Mouse (Mus musculus): ENCODE measurements at regions not wholly inside any gene's neighbourhood (a gene's known extent, or its start where the extent isn't known, plus 50 kb on each side); places are given as distances from the start of the nearest gene placed in this dataset.

- no peaks in the 10 kb centered on the region for H3K36me3 ChIP-seq (replicated peaks in 1 of 2; ENCODE audit: control insufficient read depth in 1 of 2, insufficient read depth in 1 of 2, low read length in 1 of 2)
- no peaks in the 10 kb centered on the region for H3K27me3 ChIP-seq (replicated peaks)
- TF ChIP-seq E2F4 (IDR thresholded peaks at IDR 0.05; ENCODE audit: insufficient replicate concordance, low read depth, low read length) = no peak
- H3K27ac ChIP-seq (ENCODE audit: insufficient read depth, low read depth) = no peak overlapping the region
- no peak overlapping the region for H3K9ac ChIP-seq (ENCODE audit: insufficient read depth, low read depth)
- no peak overlapping the region for H3K4me3 ChIP-seq (replicated peaks in 1 of 3; ENCODE audit: low read depth in 2 of 3, low read length in 2 of 3, poor library complexity in 1 of 3)
- dilution Hi-C loops (cut with MboI; ENCODE audit: extremely low pct_ligation_motif_present, extremely low pct_unique_long_range_greater_than_20kb, low sequenced_read_pairs) = no loop called here
- DNase-seq (ENCODE audit: extremely low read depth) = no peak
- no peak overlapping the region for H3K4me2 ChIP-seq (ENCODE audit: insufficient read depth, low read depth, poor library complexity, severe bottlenecking)
- no peaks in the 10 kb centered on the region for H3K79me2 ChIP-seq (replicated peaks; ENCODE audit: control insufficient read depth, extremely low read depth, insufficient read depth, poor library complexity, severe bottlenecking)
- H3K4me1 ChIP-seq (ENCODE audit: control insufficient read depth in 1 of 2, insufficient read depth in 2 of 2) = no peaks in the 10 kb centered on the region
- in situ Hi-C loops (cut with MboI; ENCODE audit: low pct_ligation_motif_present, low pct_unique_long_range_greater_than_20kb, low sequenced_read_pairs) = no loop called here
- no peaks in the 10 kb centered on the region for H3K9me3 ChIP-seq (replicated peaks; ENCODE audit: low read length)
Observed at GRCm38 (mm10) chr13:11201978-11202377, 841.3 kb upstream of the Chrm3 start.

GRCm38 (mm10) chr13:11192471-11192870 lies 831.8 kb upstream of the Chrm3 start:
- no peaks in the 10 kb centered on the region for H3K27me3 ChIP-seq (replicated peaks)
- dilution Hi-C loops (cut with MboI; ENCODE audit: extremely low pct_ligation_motif_present, extremely low pct_unique_long_range_greater_than_20kb, low sequenced_read_pairs) = no loop called here
- H3K9ac ChIP-seq (ENCODE audit: insufficient read depth, low read depth) = no peak overlapping the region
- no peaks in the 10 kb centered on the region for H3K9me3 ChIP-seq (replicated peaks; ENCODE audit: low read length)
- no peak overlapping the region for H3K27ac ChIP-seq (ENCODE audit: insufficient read depth, low read depth)
- no peaks in the 10 kb centered on the region for H3K36me3 ChIP-seq (replicated peaks in 1 of 2; ENCODE audit: control insufficient read depth in 1 of 2, insufficient read depth in 1 of 2, low read length in 1 of 2)
- H3K4me3 ChIP-seq (replicated peaks in 1 of 3; ENCODE audit: low read depth in 2 of 3, low read length in 2 of 3, poor library complexity in 1 of 3) = no peak overlapping the region
- no peak for TF ChIP-seq MYC (IDR thresholded peaks at IDR 0.05; ENCODE audit: low read depth, low read length)
- in situ Hi-C loops (cut with MboI; ENCODE audit: low pct_ligation_motif_present, low pct_unique_long_range_greater_than_20kb, low sequenced_read_pairs) = no loop called here
- no peak overlapping the region for H3K4me2 ChIP-seq (ENCODE audit: insufficient read depth, low read depth, poor library complexity, severe bottlenecking)
- no peaks in the 10 kb centered on the region for H3K79me2 ChIP-seq (replicated peaks; ENCODE audit: control insufficient read depth, extremely low read depth, insufficient read depth, poor library complexity, severe bottlenecking)
- no peaks in the 10 kb centered on the region for H3K4me1 ChIP-seq (ENCODE audit: control insufficient read depth in 1 of 2, insufficient read depth in 2 of 2)
- DNase-seq (ENCODE audit: extremely low read depth) = no peak

- H3K4me1 ChIP-seq (ENCODE audit: control insufficient read depth in 1 of 2, insufficient read depth in 2 of 2) = no peaks in the 10 kb centered on the region
- no peak overlapping the region for H3K4me2 ChIP-seq (ENCODE audit: insufficient read depth, low read depth, poor library complexity, severe bottlenecking)
- no peak overlapping the region for H3K27ac ChIP-seq (ENCODE audit: insufficient read depth, low read depth)
- no peak overlapping the region for H3K9ac ChIP-seq (ENCODE audit: insufficient read depth, low read depth)
- dilution Hi-C loops (cut with MboI; ENCODE audit: extremely low pct_ligation_motif_present, extremely low pct_unique_long_range_greater_than_20kb, low sequenced_read_pairs) (no loop called here), in situ Hi-C loops (cut with MboI; ENCODE audit: low pct_ligation_motif_present, low pct_unique_long_range_greater_than_20kb, low sequenced_read_pairs) (no loop called here)
- no peaks in the 10 kb centered on the region for H3K9me3 ChIP-seq (replicated peaks; ENCODE audit: low read length)
- no peaks in the 10 kb centered on the region for H3K79me2 ChIP-seq (replicated peaks; ENCODE audit: control insufficient read depth, extremely low read depth, insufficient read depth, poor library complexity, severe bottlenecking)
- no peak overlapping the region for H3K4me3 ChIP-seq (replicated peaks in 1 of 3; ENCODE audit: low read depth in 2 of 3, low read length in 2 of 3, poor library complexity in 1 of 3)
- DNase-seq (ENCODE audit: extremely low read depth) = no peak
- no peaks in the 10 kb centered on the region for H3K27me3 ChIP-seq (replicated peaks)
- H3K36me3 ChIP-seq (replicated peaks in 1 of 2; ENCODE audit: control insufficient read depth in 1 of 2, insufficient read depth in 1 of 2, low read length in 1 of 2) = no peaks in the 10 kb centered on the region
- TF ChIP-seq MAZ (IDR thresholded peaks at IDR 0.05; ENCODE audit: low read depth, low read length) (no peak), CHD2 (IDR thresholded peaks at IDR 0.05; ENCODE audit: low read length) (no peak), GABPA (IDR thresholded peaks at IDR 0.05; ENCODE audit: insufficient replicate concordance, low read depth, low read length) (no peak), EP300 (IDR thresholded peaks at IDR 0.05; ENCODE audit: low read length) (no peak), POLR2A (IDR thresholded peaks at IDR 0.05; ENCODE audit: low read depth, low read length) (no peak), JUND (conservative IDR thresholded peaks at IDR 0.05; ENCODE audit: low read depth, low read length) (no peak)
Observed at GRCm38 (mm10) chr13:11181191-11181590, 820.5 kb upstream of the Chrm3 start.

GRCm38 (mm10) chr13:11180356-11180755 lies 819.7 kb upstream of the Chrm3 start:
- Histone ChIP-seq H3K9me3 (replicated peaks; ENCODE audit: low read length) (no peaks in the 10 kb centered on the region), H3K36me3 (replicated peaks in 1 of 2; ENCODE audit: control insufficient read depth in 1 of 2, insufficient read depth in 1 of 2, low read length in 1 of 2) (no peaks in the 10 kb centered on the region), H3K9ac (ENCODE audit: insufficient read depth, low read depth) (no peak overlapping the region), H3K27ac (ENCODE audit: insufficient read depth, low read depth) (no peak overlapping the region), H3K4me3 (replicated peaks in 1 of 3; ENCODE audit: low read depth in 2 of 3, low read length in 2 of 3, poor library complexity in 1 of 3) (no peak overlapping the region), H3K27me3 (replicated peaks) (no peaks in the 10 kb centered on the region), H3K4me2 (ENCODE audit: insufficient read depth, low read depth, poor library complexity, severe bottlenecking) (no peak overlapping the region), H3K79me2 (replicated peaks; ENCODE audit: control insufficient read depth, extremely low read depth, insufficient read depth, poor library complexity, severe bottlenecking) (no peaks in the 10 kb centered on the region), H3K4me1 (ENCODE audit: control insufficient read depth in 1 of 2, insufficient read depth in 2 of 2) (no peaks in the 10 kb centered on the region)
- TF ChIP-seq BHLHE40 (IDR thresholded peaks at IDR 0.05; ENCODE audit: low read depth, low read length) (no peak), CHD2 (IDR thresholded peaks at IDR 0.05; ENCODE audit: low read length) (no peak), CHD1 (IDR thresholded peaks at IDR 0.05; ENCODE audit: low read depth, low read length) (no peak), E2F4 (IDR thresholded peaks at IDR 0.05; ENCODE audit: insufficient replicate concordance, low read depth, low read length) (no peak), POLR2AphosphoS2 (IDR thresholded peaks at IDR 0.05; ENCODE audit: low read depth, low read length) (no peak), JUN (IDR thresholded peaks at IDR 0.05; ENCODE audit: insufficient read depth, low read depth, low read length) (no peak), ZKSCAN1 (IDR thresholded peaks at IDR 0.05; ENCODE audit: borderline replicate concordance, low read depth, low read length) (no peak), ETS1 (conservative IDR thresholded peaks at IDR 0.05; ENCODE audit: low read depth, low read length) (no peak), HCFC1 (IDR thresholded peaks at IDR 0.05; ENCODE audit: low read depth, low read length) (no peak), UBTF (IDR thresholded peaks at IDR 0.05; ENCODE audit: low read depth, low read length) (no peak), KAT2A (IDR thresholded peaks at IDR 0.05; ENCODE audit: insufficient replicate concordance, low read length) (no peak), POLR2A (IDR thresholded peaks at IDR 0.05; ENCODE audit: low read depth, low read length) (no peak)
- in situ Hi-C loops (cut with MboI; ENCODE audit: low pct_ligation_motif_present, low pct_unique_long_range_greater_than_20kb, low sequenced_read_pairs) = no loop called here
- DNase-seq (ENCODE audit: extremely low read depth) = no peak
- dilution Hi-C loops (cut with MboI; ENCODE audit: extremely low pct_ligation_motif_present, extremely low pct_unique_long_range_greater_than_20kb, low sequenced_read_pairs) = no loop called here
